Mouse (Mus musculus) cerebellum, adult 11-12 months (tissue): ENCODE measurements around the gene Map4k4.
A peak's percentile ranks its signal among the peaks of the same experiment; 100 is the strongest.

Experiments used
- DNase-seq: peaks from one replicate; pipeline ENCODE4 v3.0.0; 2022

The Map4k4 gene

GRCm38 (mm10) chr1:40012696-40013095 lies 112.0 kb downstream of the Map4k4 start:
- no peak for DNase-seq

- peak; percentile 71 for DNase-seq
Measured at GRCm38 (mm10) chr1:40015066-40015678, 114.5 kb downstream of the Map4k4 start.

GRCm38 (mm10) chr1:40021617-40022016 lies 120.9 kb downstream of the Map4k4 start:
- no peak for DNase-seq

GRCm38 (mm10) chr1:40022472-40023135 lies 121.9 kb downstream of the Map4k4 start:
- no peak for DNase-seq

- no peak for DNase-seq
Measured at GRCm38 (mm10) chr1:40023206-40023605, 122.5 kb downstream of the Map4k4 start.

- no peak for DNase-seq
Measured at GRCm38 (mm10) chr1:40023748-40024147, 123.0 kb downstream of the Map4k4 start.

GRCm38 (mm10) chr1:40024554-40025320 lies 124.0 kb downstream of the Map4k4 start:
- no peak for DNase-seq

- DNase-seq: no peak
Measured at GRCm38 (mm10) chr1:40025416-40025815, 124.7 kb downstream of the Map4k4 start.

- DNase-seq: no peak
Measured at GRCm38 (mm10) chr1:40027116-40027620, 126.5 kb downstream of the Map4k4 start.

- DNase-seq: no peak
Measured at GRCm38 (mm10) chr1:40028207-40028998, 127.7 kb downstream of the Map4k4 start.

GRCm38 (mm10) chr1:40029597-40029996 lies 128.9 kb downstream of the Map4k4 start:
- DNase-seq: no peak

- no peak for DNase-seq
Measured at GRCm38 (mm10) chr1:40030287-40030975, 129.7 kb downstream of the Map4k4 start.

- DNase-seq: no peak
Measured at GRCm38 (mm10) chr1:40030976-40031356, 130.3 kb downstream of the Map4k4 start.

GRCm38 (mm10) chr1:40031626-40032025 lies 130.9 kb downstream of the Map4k4 start:
- no peak for DNase-seq

GRCm38 (mm10) chr1:40033315-40033714 lies 132.6 kb downstream of the Map4k4 start:
- DNase-seq: no peak

- no peak for DNase-seq
Measured at GRCm38 (mm10) chr1:40033743-40034420, 133.2 kb downstream of the Map4k4 start.

GRCm38 (mm10) chr1:40037831-40038230 lies 137.1 kb downstream of the Map4k4 start:
- no peak for DNase-seq

GRCm38 (mm10) chr1:40045686-40046085 lies 145.0 kb downstream of the Map4k4 start:
- DNase-seq: no peak

- no peak for DNase-seq
Measured at GRCm38 (mm10) chr1:40046600-40046999, 145.9 kb downstream of the Map4k4 start.

GRCm38 (mm10) chr1:40051157-40051556 lies 150.4 kb downstream of the Map4k4 start:
- DNase-seq: no peak

- no peak for DNase-seq
Measured at GRCm38 (mm10) chr1:40052156-40052555, 151.4 kb downstream of the Map4k4 start.

- DNase-seq: no peak
Measured at GRCm38 (mm10) chr1:40053071-40053470, 152.4 kb downstream of the Map4k4 start.
